Mouse (Mus musculus): ENCODE measurements around the gene Rdh9. TPM values are rescaled to one million over a fixed set of nuclear protein-coding genes. Genes with fewer than 3 reads are reported as not detected.

Gene Rdh9
- polyA plus RNA-seq, 1 experiment from 2014 or later: 0.24 TPM

Other genes with a start within 250 kb of the Rdh9 start
- 1.2 and 1.4 TPM in 2 replicates for gene Nxph4, start 241.8 kb upstream of the Rdh9 start, polyA plus RNA-seq (2015; fragmentation: Nextera tagmentation; extraction: Ambion mirVana)
- 33.4 and 34.4 TPM in 2 replicates for gene Lrp1, start 155.2 kb upstream of the Rdh9 start, polyA plus RNA-seq (2015; fragmentation: Nextera tagmentation; extraction: Ambion mirVana)
- 36.1 and 36.7 TPM in 2 replicates for gene Stat6, start 133.4 kb upstream of the Rdh9 start, polyA plus RNA-seq (2015; fragmentation: Nextera tagmentation; extraction: Ambion mirVana)
- 8.3 and 8.7 TPM in 2 replicates for gene Nemp1, start 109.5 kb upstream of the Rdh9 start, polyA plus RNA-seq (2015; fragmentation: Nextera tagmentation; extraction: Ambion mirVana)
- 10.9 and 12.7 TPM in 2 replicates for gene Nab2, start 107.8 kb upstream of the Rdh9 start, polyA plus RNA-seq (2015; fragmentation: Nextera tagmentation; extraction: Ambion mirVana)
- 0.21 and 1.8 TPM in 2 replicates for gene Myo1a, start 71.2 kb upstream of the Rdh9 start, polyA plus RNA-seq (2015; fragmentation: Nextera tagmentation; extraction: Ambion mirVana)
- gene Tac2, start 51.9 kb upstream of the Rdh9 start, polyA plus RNA-seq (2015; fragmentation: Nextera tagmentation; extraction: Ambion mirVana): 0.74 TPM in 1 of 2 replicates, not detected in the other
- 1.4 and 1.6 TPM in 2 replicates for gene Zbtb39, start 36.8 kb upstream of the Rdh9 start, polyA plus RNA-seq (2015; fragmentation: Nextera tagmentation; extraction: Ambion mirVana)
- gene Gpr182, start 24.7 kb upstream of the Rdh9 start, polyA plus RNA-seq (2015; fragmentation: Nextera tagmentation; extraction: Ambion mirVana): 16.1 and 19.0 TPM in 2 replicates
- gene Rdh1, start 16.7 kb upstream of the Rdh9 start, polyA plus RNA-seq (2015; fragmentation: Nextera tagmentation; extraction: Ambion mirVana): not detected in 2 replicates
- not detected in 2 replicates for gene Rdh16f1, start 16.6 kb upstream of the Rdh9 start, polyA plus RNA-seq (2015; fragmentation: Nextera tagmentation; extraction: Ambion mirVana)
- not detected in 2 replicates for gene Rdh16, start 24.8 kb downstream of the Rdh9 start, polyA plus RNA-seq (2015; fragmentation: Nextera tagmentation; extraction: Ambion mirVana)
- not detected in 2 replicates for gene Rdh19, start 73.5 kb downstream of the Rdh9 start, polyA plus RNA-seq (2015; fragmentation: Nextera tagmentation; extraction: Ambion mirVana)
- gene Rdh16f2, start 90.1 kb downstream of the Rdh9 start, polyA plus RNA-seq (2015; fragmentation: Nextera tagmentation; extraction: Ambion mirVana): not detected in 2 replicates
- not detected in 2 replicates for gene Rdh7, start 112.4 kb downstream of the Rdh9 start, polyA plus RNA-seq (2015; fragmentation: Nextera tagmentation; extraction: Ambion mirVana)
- gene Sdr9c7, start 122.1 kb downstream of the Rdh9 start, polyA plus RNA-seq (2015; fragmentation: Nextera tagmentation; extraction: Ambion mirVana): not detected in 2 replicates
- gene Hsd17b6, start 231.2 kb downstream of the Rdh9 start, polyA plus RNA-seq (2015; fragmentation: Nextera tagmentation; extraction: Ambion mirVana): not detected in 2 replicates
- gene Prim1, start 238.8 kb downstream of the Rdh9 start, polyA plus RNA-seq (2015; fragmentation: Nextera tagmentation; extraction: Ambion mirVana): 45.8 and 50.8 TPM in 2 replicates